Mouse (Mus musculus): ENCODE data around the gene Foxc1. TPM values are rescaled to one million over a fixed set of nuclear protein-coding genes. Genes with fewer than 3 reads are reported as not detected.
A peak's percentile ranks its signal among the peaks of the same experiment; 100 is the strongest.

Foxc1 gene
- polyA plus RNA-seq, 1 experiment, result 3.7 TPM

DNA sequence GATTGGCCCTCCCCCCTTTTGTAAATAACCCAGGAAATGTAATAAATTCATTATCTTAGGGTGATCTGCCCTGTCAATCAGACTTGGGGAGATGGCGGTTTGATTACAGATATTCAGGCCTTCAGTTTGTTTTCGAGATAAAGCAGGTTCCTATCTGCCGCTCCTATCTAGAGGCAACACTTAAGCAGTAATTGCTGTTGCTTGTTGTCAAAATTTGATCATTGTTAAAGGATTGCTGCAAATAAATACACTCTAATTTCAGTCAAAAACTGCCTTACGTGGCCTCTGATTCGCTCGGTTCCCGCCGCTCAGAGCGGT lies 3.9 kb downstream of the Foxc1 start:
- Histone ChIP-seq H3K36me3 (ENCODE audit: control insufficient read depth, insufficient read depth, low read length) (no peaks in the 10 kb centered on the region), H3K4me1 (ENCODE audit: control insufficient read depth, insufficient read depth, low read length) (no peaks in the 10 kb centered on the region), H3K27me3 (replicated peaks; ENCODE audit: control insufficient read depth, insufficient read depth, low read length) (peaks cover 5% of the 10 kb centered on the region; the same call in 1 of the 2 replicates), H3K4me3 (ENCODE audit: insufficient read depth, low read depth, low read length) (peak overlapping the region; percentile 57), H3K27ac (ENCODE audit: insufficient read depth, low read depth, low read length) (peak overlapping the region; percentile 42)
- peak; percentile 8 for DNase-seq
- TF ChIP-seq POLR2A (IDR thresholded peaks at IDR 0.05; ENCODE audit: low read depth, low read length) (no peak), CTCF (conservative IDR thresholded peaks at IDR 0.05; ENCODE audit: insufficient read depth, insufficient read length, low read depth, low read length) (no peak)
- WGBS, result 49% methylated on average over 9 of the region's 9 CpGs

DNA sequence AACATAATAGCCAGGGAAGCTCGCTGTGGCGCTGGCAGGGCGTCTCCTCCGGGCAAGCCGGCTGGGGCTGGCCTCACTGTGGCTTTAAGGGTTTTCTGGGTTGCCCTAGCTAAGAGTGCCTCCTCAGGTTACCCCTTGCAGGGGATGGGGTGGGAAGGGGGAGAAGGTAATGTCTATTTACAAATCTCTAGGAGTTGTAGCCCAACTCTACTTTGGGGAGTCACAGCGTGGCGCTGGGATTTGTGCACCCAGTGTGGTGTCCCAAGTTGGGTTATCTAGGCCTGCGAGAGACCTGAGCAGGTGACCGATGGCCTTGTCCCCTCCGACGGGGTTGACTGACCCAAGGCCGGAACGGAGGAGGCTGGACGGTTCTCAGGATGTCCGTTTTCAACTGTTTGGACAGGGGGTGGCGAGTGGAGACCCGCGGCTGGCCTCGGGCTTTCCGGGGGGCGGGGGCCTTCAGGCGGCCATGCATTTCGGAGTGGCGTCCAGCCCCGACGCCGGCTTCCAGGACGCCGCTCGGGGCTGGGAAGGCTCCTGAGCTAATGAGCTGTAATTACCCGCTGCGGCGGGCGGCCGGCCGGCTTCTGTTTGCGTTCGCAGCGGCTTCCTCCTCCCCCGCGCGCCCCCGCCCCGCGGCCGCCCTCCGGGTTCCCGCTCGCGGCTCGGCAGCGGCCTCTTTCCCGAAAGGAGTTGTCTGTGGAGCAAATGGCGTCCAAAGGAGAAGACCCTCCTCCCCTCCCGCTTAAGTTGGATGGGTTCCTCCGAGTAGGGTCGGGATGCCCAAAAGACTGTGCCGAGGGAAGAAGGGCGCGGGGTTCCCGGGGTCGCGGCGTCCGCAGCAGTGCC lies 4.5 kb downstream of the Foxc1 start:
- peak overlapping the region; percentile 65 for H3K27ac ChIP-seq (ENCODE audit: insufficient read depth, low read depth, low read length)
- H3K27me3 ChIP-seq (replicated peaks; ENCODE audit: control insufficient read depth, insufficient read depth, low read length), result peaks cover 5% of the 10 kb centered on the region; the same call in 1 of the 2 replicates
- WGBS, result 7% methylated on average over 64 of the region's 65 CpGs
- H3K4me1 ChIP-seq (ENCODE audit: control insufficient read depth, insufficient read depth, low read length), result no peaks in the 10 kb centered on the region
- H3K36me3 ChIP-seq (ENCODE audit: control insufficient read depth, insufficient read depth, low read length), result no peaks in the 10 kb centered on the region
- peak; percentile 37 for DNase-seq
- TF ChIP-seq POLR2A (IDR thresholded peaks at IDR 0.05; ENCODE audit: low read depth, low read length) (no peak), CTCF (conservative IDR thresholded peaks at IDR 0.05; ENCODE audit: insufficient read depth, insufficient read length, low read depth, low read length) (no peak)
- H3K4me3 ChIP-seq (ENCODE audit: insufficient read depth, low read depth, low read length), result peak overlapping the region; percentile 57

DNA sequence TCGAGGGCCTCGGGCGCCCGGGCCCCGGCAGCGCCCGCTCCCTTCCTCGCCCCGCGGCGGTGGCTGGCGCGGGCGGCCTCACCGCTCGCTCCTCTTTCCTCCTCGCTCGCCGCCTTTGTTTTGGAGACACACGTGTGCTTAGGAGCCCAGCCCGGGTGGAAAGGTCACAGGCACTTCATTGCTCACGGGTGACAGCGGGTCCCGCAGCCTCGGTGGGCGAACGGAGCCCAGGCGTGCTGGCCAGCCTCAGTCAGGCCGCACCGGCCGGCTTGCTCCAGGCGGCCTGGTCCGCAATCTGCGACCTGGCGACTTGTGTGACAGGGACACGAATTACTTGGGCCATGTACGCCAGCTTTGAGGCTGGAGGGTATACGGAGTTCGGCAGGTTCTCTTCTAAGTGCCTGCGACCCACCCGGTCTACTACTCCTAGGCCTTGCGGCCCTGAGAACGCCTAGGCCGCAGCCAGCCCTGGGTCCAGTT lies 5.1 kb downstream of the Foxc1 start:
- WGBS, result 49% methylated on average over 42 of the region's 44 CpGs
- Histone ChIP-seq H3K27me3 (replicated peaks; ENCODE audit: control insufficient read depth, insufficient read depth, low read length) (peaks cover 4% of the 10 kb centered on the region; the same call in 1 of the 2 replicates), H3K36me3 (ENCODE audit: control insufficient read depth, insufficient read depth, low read length) (no peaks in the 10 kb centered on the region), H3K27ac (ENCODE audit: insufficient read depth, low read depth, low read length) (peak overlapping the region; percentile 65), H3K4me1 (ENCODE audit: control insufficient read depth, insufficient read depth, low read length) (no peaks in the 10 kb centered on the region), H3K4me3 (ENCODE audit: insufficient read depth, low read depth, low read length) (peak overlapping the region; percentile 57)
- peak; percentile 23 for DNase-seq
- TF ChIP-seq CTCF (conservative IDR thresholded peaks at IDR 0.05; ENCODE audit: insufficient read depth, insufficient read length, low read depth, low read length) (no peak), POLR2A (IDR thresholded peaks at IDR 0.05; ENCODE audit: low read depth, low read length) (no peak)

DNA sequence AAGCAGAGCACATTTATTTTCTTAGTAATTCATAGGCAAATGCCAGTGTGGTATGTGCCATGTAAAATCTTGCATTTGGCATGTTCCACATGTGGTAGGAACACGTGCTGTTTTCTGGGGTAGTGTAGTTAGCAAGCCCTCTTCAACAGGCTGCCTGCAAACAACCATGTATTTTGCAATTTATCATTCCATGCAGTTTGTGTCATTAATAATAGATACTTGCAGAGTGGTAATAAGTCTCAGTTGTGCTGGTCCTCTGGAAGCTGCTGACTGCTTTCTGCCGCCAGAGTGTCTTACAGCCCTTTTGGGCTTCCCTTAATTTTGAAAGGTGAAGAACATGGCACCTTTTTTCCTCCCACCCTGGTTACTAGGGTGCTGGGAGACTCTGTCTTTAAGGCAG lies 6.3 kb downstream of the Foxc1 start:
- H3K27ac ChIP-seq (ENCODE audit: insufficient read depth, low read depth, low read length), result 0 out of 2 replicates have a peak overlapping the region, but pooled peaks have one; percentile 26
- no peaks in the 10 kb centered on the region for H3K36me3 ChIP-seq (ENCODE audit: control insufficient read depth, insufficient read depth, low read length)
- peaks cover 3% of the 10 kb centered on the region; the same call in 1 of the 2 replicates for H3K27me3 ChIP-seq (replicated peaks; ENCODE audit: control insufficient read depth, insufficient read depth, low read length)
- no peaks in the 10 kb centered on the region for H3K4me1 ChIP-seq (ENCODE audit: control insufficient read depth, insufficient read depth, low read length)
- H3K4me3 ChIP-seq (ENCODE audit: insufficient read depth, low read depth, low read length), result peak overlapping the region; percentile 21; the same call in 1 of the 2 replicates
- DNase-seq, result no peak
- 78% methylated on average over 2 of the region's 2 CpGs for WGBS
- TF ChIP-seq POLR2A (IDR thresholded peaks at IDR 0.05; ENCODE audit: low read depth, low read length), result no peak
- no peak for TF ChIP-seq CTCF (conservative IDR thresholded peaks at IDR 0.05; ENCODE audit: insufficient read depth, insufficient read length, low read depth, low read length)

DNA sequence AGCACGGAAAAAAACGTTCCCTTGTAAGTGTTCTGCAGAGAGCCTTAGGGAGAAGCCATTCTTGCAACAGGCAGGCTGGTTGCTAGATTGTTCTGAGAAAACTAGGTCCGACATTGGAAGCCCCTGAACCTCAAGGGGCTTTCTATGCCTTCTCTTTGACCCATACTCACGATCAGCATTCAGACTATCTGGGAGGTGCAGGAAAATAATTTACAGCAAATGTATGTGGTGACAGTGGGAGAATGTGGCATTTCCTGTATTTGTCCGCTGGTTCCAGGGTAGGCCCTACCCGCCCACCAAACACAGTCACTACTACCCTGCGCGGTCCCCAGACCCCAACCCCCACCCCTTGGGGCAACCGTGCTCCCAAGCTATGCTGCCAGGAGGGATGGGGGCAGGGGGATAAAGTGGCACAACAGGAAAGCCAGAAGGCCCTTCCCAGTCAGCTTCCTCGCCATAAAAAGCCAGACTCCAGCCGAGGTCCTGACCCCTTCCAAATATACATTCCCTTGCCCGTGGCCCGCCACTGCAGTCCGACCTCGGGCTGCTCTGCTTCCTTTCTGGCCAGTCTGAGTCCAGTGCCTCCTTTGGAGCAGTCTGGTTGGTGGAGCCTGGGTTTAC lies 9.1 kb downstream of the Foxc1 start:
- Histone ChIP-seq H3K4me1 (ENCODE audit: control insufficient read depth, insufficient read depth, low read length) (no peaks in the 10 kb centered on the region), H3K4me3 (ENCODE audit: insufficient read depth, low read depth, low read length) (no peak overlapping the region), H3K27ac (ENCODE audit: insufficient read depth, low read depth, low read length) (no peak overlapping the region), H3K36me3 (ENCODE audit: control insufficient read depth, insufficient read depth, low read length) (no peaks in the 10 kb centered on the region), H3K27me3 (replicated peaks; ENCODE audit: control insufficient read depth, insufficient read depth, low read length) (no peaks in the 10 kb centered on the region)
- peak; percentile 10 for DNase-seq
- 51% methylated on average over 15 of the region's 15 CpGs for WGBS
- TF ChIP-seq POLR2A (IDR thresholded peaks at IDR 0.05; ENCODE audit: low read depth, low read length) (no peak), CTCF (conservative IDR thresholded peaks at IDR 0.05; ENCODE audit: insufficient read depth, insufficient read length, low read depth, low read length) (no peak)

DNA sequence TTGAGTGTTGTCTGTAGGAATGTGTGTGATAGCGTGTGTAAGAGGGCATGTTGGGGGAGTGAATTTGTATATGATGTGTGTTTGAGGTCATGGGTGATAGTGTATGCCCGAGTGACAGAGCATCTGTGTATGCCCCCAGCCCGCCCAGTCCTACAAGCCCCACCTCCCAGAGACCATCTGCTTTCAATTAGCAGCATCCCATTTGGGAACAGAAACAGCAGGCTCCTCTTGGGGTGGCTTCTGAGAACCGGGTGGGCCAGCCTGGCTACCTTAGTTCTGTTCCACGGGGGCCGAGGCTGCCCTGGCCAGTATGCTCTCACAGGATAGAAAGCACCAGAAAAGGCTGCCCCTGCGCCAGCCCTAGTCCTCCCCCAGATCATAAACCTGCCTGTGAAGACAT lies 11.9 kb downstream of the Foxc1 start:
- H3K4me1 ChIP-seq (ENCODE audit: control insufficient read depth, insufficient read depth, low read length), result no peaks in the 10 kb centered on the region
- H3K27me3 ChIP-seq (replicated peaks; ENCODE audit: control insufficient read depth, insufficient read depth, low read length), result no peaks in the 10 kb centered on the region
- H3K36me3 ChIP-seq (ENCODE audit: control insufficient read depth, insufficient read depth, low read length), result no peaks in the 10 kb centered on the region
- no peak overlapping the region for H3K4me3 ChIP-seq (ENCODE audit: insufficient read depth, low read depth, low read length)
- no peak for DNase-seq
- H3K27ac ChIP-seq (ENCODE audit: insufficient read depth, low read depth, low read length), result no peak overlapping the region
- 66% methylated on average over 7 of the region's 7 CpGs for WGBS
- no peak for TF ChIP-seq POLR2A (IDR thresholded peaks at IDR 0.05; ENCODE audit: low read depth, low read length)
- TF ChIP-seq CTCF (conservative IDR thresholded peaks at IDR 0.05; ENCODE audit: insufficient read depth, insufficient read length, low read depth, low read length), result no peak

All from kidney, adult 2 months (tissue).